Comparison of ENCODE assay signal across 4 mouse cellular contexts in genomic region chr4:25235663-25236062, GRCm38 (mm10). TPM values are rescaled to one million over a fixed set of nuclear protein-coding genes. Genes with fewer than 3 reads are reported as not detected.
"Had no signal": no experiment of that assay in that cellular context is flagged by ENCODE, and none has a peak within 500 bp of the region (broad histone marks: within the 10 kb centered on the region; RNA-seq: fewer than 3 reads in every experiment).

No protein-coding gene starts in this region.

RNA-seq across cellular contexts. Expression of gene Fhl5, which starts 7.0 kb away (rescaled TPM):
- polyA plus RNA-seq: neural tube, embryonic 13.5 days; neural tube, embryonic 14.5 days; neural tube, embryonic 15.5 days; small intestine, adult 2 months had no signal
